ENCODE assay signal across 12 mouse cellular contexts in genomic region chr15:102716132-102716531, GRCm38 (mm10). TPM values are rescaled to one million over a fixed set of nuclear protein-coding genes. Genes with fewer than 3 reads are reported as not detected.
A peak's percentile ranks its signal among the peaks of the same experiment; 100 is the strongest.
DNase-seq lines count a peak whose midpoint lies in the region; ATAC-seq and TF ChIP-seq lines count a peak whose summit lies in the region.
"Had no signal": no experiment of that assay in that cellular context is flagged by ENCODE, and none has a peak within 500 bp of the region (broad histone marks: within the 10 kb centered on the region; RNA-seq: fewer than 3 reads in every experiment).

No protein-coding gene starts in this region.

- H3K9me3 ChIP-seq in stomach, embryonic 14.5 days (ENCODE audit: control insufficient read depth, low read depth, low read length) = no peaks in the 10 kb centered on the region
- no peaks in the 10 kb centered on the region for H3K9me3 ChIP-seq in stomach, postnatal 0 days (ENCODE audit: control insufficient read depth, low read length)
- no peaks in the 10 kb centered on the region for H3K9me3 ChIP-seq in kidney, embryonic 16.5 days (ENCODE audit: low read length)
- no peaks in the 10 kb centered on the region for H3K9me3 ChIP-seq in neural tube, embryonic 15.5 days (replicated peaks)
- H3K9me3 ChIP-seq: midbrain, embryonic 13.5 days had no signal

- no peaks in the 10 kb centered on the region for H3K27me3 ChIP-seq in stomach, embryonic 14.5 days (ENCODE audit: control insufficient read depth, insufficient read depth, low read length)
- H3K27me3 ChIP-seq in stomach, postnatal 0 days (ENCODE audit: control insufficient read depth, insufficient read depth, low read length) = no peaks in the 10 kb centered on the region
- no peaks in the 10 kb centered on the region for H3K27me3 ChIP-seq in kidney, embryonic 16.5 days (ENCODE audit: insufficient read depth, low read length)
- H3K27me3 ChIP-seq in neural tube, embryonic 15.5 days (replicated peaks) = no peaks in the 10 kb centered on the region
- H3K27me3 ChIP-seq: midbrain, embryonic 13.5 days had no signal

- no peak for TF ChIP-seq EP300 in stomach, postnatal 0 days (optimal IDR thresholded peaks at IDR 0.05)

- peaks cover 3% of the 10 kb centered on the region; the same call in 1 of the 2 replicates for H3K4me1 ChIP-seq in stomach, embryonic 14.5 days (ENCODE audit: control insufficient read depth, insufficient read depth, low read length)
- H3K4me1 ChIP-seq in stomach, postnatal 0 days (replicated peaks; ENCODE audit: control insufficient read depth, insufficient read depth) = no peaks in the 10 kb centered on the region
- H3K4me1 ChIP-seq in kidney, embryonic 16.5 days (ENCODE audit: insufficient read depth, low read length) = peaks cover 10% of the 10 kb centered on the region
- peaks cover 9% of the 10 kb centered on the region for H3K4me1 ChIP-seq in neural tube, embryonic 15.5 days

- peaks cover 29% of the 10 kb centered on the region; the same call in 1 of the 2 replicates for H3K36me3 ChIP-seq in stomach, embryonic 14.5 days (ENCODE audit: control insufficient read depth, insufficient read depth, low read length)
- H3K36me3 ChIP-seq in stomach, postnatal 0 days (ENCODE audit: control insufficient read depth, insufficient read depth, low read length) = peaks cover 19% of the 10 kb centered on the region
- H3K36me3 ChIP-seq in kidney, embryonic 16.5 days (ENCODE audit: insufficient read depth, low read length) = peaks cover 40% of the 10 kb centered on the region; the same call in 1 of the 2 replicates
- peaks cover 59% of the 10 kb centered on the region for H3K36me3 ChIP-seq in neural tube, embryonic 15.5 days

- no peak overlapping the region for H3K27ac ChIP-seq in stomach, embryonic 14.5 days (ENCODE audit: low read length)
- no peak overlapping the region for H3K27ac ChIP-seq in stomach, postnatal 0 days (replicated peaks)
- H3K27ac ChIP-seq in kidney, embryonic 16.5 days (ENCODE audit: low read length) = no peak overlapping the region
- no peak overlapping the region for H3K27ac ChIP-seq in neural tube, embryonic 15.5 days (replicated peaks)
- H3K27ac ChIP-seq: heart, adult 2 months; midbrain, embryonic 13.5 days had no signal

- WGBS in stomach, embryonic 14.5 days = 39% methylated on average over 12 of the region's 12 CpGs
- 55% methylated on average over 12 of the region's 12 CpGs for WGBS in stomach, postnatal 0 days
- WGBS in kidney, embryonic 16.5 days = 47% methylated on average over 12 of the region's 12 CpGs
- WGBS in neural tube, embryonic 15.5 days = 62% methylated on average over 12 of the region's 12 CpGs

- no peak overlapping the region for H3K4me3 ChIP-seq in stomach, embryonic 14.5 days (ENCODE audit: low read depth, low read length)
- no peak overlapping the region for H3K4me3 ChIP-seq in stomach, postnatal 0 days (ENCODE audit: low read depth, low read length)
- H3K4me3 ChIP-seq in kidney, embryonic 16.5 days (ENCODE audit: low read length) = no peak overlapping the region
- H3K4me3 ChIP-seq in neural tube, embryonic 15.5 days (replicated peaks) = no peak overlapping the region
- H3K4me3 ChIP-seq: erythroblast, embryonic 14.5 days; heart, adult 2 months; midbrain, embryonic 13.5 days had no signal

- no peak overlapping the region for H3K4me2 ChIP-seq in stomach, embryonic 14.5 days (replicated peaks; ENCODE audit: low read depth, low read length)
- H3K4me2 ChIP-seq in stomach, postnatal 0 days (replicated peaks; ENCODE audit: low read depth) = no peak overlapping the region
- no peak overlapping the region for H3K4me2 ChIP-seq in kidney, embryonic 16.5 days (replicated peaks; ENCODE audit: low read depth, low read length)
- no peak overlapping the region for H3K4me2 ChIP-seq in neural tube, embryonic 15.5 days
- H3K4me2 ChIP-seq: liver, embryonic 11.5 days; midbrain, embryonic 13.5 days had no signal

- 0 out of 2 replicates have a peak, but pooled peaks have one; percentile 19 for ATAC-seq in stomach, embryonic 14.5 days (ENCODE audit: insufficient number of reproducible peaks, insufficient read depth, low FRiP score, low read depth)
- no peak for ATAC-seq in stomach, postnatal 0 days (ENCODE audit: low FRiP score, low TSS enrichment)
- ATAC-seq in kidney, embryonic 16.5 days (ENCODE audit: low FRiP score, low TSS enrichment) = peak; percentile 62; the same call in 1 of the 2 replicates
- ATAC-seq in neural tube, embryonic 15.5 days (ENCODE audit: low FRiP score) = no peak
- ATAC-seq: midbrain, embryonic 13.5 days had no signal

- no peak overlapping the region for H3K9ac ChIP-seq in stomach, embryonic 14.5 days (replicated peaks; ENCODE audit: low read depth, low read length)
- H3K9ac ChIP-seq in stomach, postnatal 0 days (ENCODE audit: low read length) = no peak overlapping the region
- no peak overlapping the region for H3K9ac ChIP-seq in kidney, embryonic 16.5 days (replicated peaks; ENCODE audit: low read length)
- no peak overlapping the region for H3K9ac ChIP-seq in neural tube, embryonic 15.5 days (replicated peaks)
- H3K9ac ChIP-seq: midbrain, embryonic 13.5 days had no signal

- DNase-seq in heart, adult 18-20 months = peak; percentile 51 to 53
- no peak for DNase-seq in heart, postnatal 25 days (ENCODE audit: low spot score)
- no peak for DNase-seq in stomach, postnatal 0 days (ENCODE audit: low spot score)
- no peak for DNase-seq in spleen, postnatal 10 days (ENCODE audit: low spot score in 2 of 2)
- no peak for DNase-seq in urinary bladder, postnatal 36 days (ENCODE audit: low spot score in 2 of 2)

- no peak for TF ChIP-seq CTCF in stomach, postnatal 0 days (IDR thresholded peaks at IDR 0.05; ENCODE audit: low read depth)

- intact Hi-C loops in heart, postnatal 25 days (cut with DNase I) = no loop called here

RNA-seq across cellular contexts. Expression of gene Calcoco1, which starts 5.8 kb away (rescaled TPM):
- 100 to 1,000 TPM; 105 to 119 TPM for total RNA-seq in heart, adult 18-20 months (2021)
- total RNA-seq in heart, postnatal 25 days (2021) = 100 to 1,000 TPM in 1 of 2 experiments, 10 to 100 TPM in 1; 93.5 to 106 TPM
- polyA plus RNA-seq in stomach, embryonic 14.5 days (2014; fragmentation: Nextera tagmentation; extraction: Ambion mirVana) = 31.9 and 34.4 TPM in 2 replicates
- polyA plus RNA-seq in stomach, postnatal 0 days (2015; fragmentation: Nextera tagmentation; extraction: Ambion mirVana) = 25.5 and 27.6 TPM in 2 replicates
- 60.4 and 63.2 TPM in 2 replicates for polyA plus RNA-seq in kidney, embryonic 16.5 days (2015; fragmentation: Nextera tagmentation; extraction: Ambion mirVana)
- polyA plus RNA-seq in neural tube, embryonic 15.5 days (2015; fragmentation: Nextera tagmentation; extraction: Ambion mirVana) = 28.3 and 41.6 TPM in 2 replicates

RNA-seq across cellular contexts. Expression of gene Atp5g2, which starts 44.0 kb away (rescaled TPM):
- 10 to 100 TPM; 28.4 to 50.6 TPM for total RNA-seq in heart, adult 18-20 months (2021)
- total RNA-seq in heart, postnatal 25 days (2021) = 10 to 100 TPM; 38.9 to 50.4 TPM
- polyA plus RNA-seq in stomach, embryonic 14.5 days (2014; fragmentation: Nextera tagmentation; extraction: Ambion mirVana) = 86.0 and 99.3 TPM in 2 replicates
- 66.6 and 71.4 TPM in 2 replicates for polyA plus RNA-seq in stomach, postnatal 0 days (2015; fragmentation: Nextera tagmentation; extraction: Ambion mirVana)
- polyA plus RNA-seq in kidney, embryonic 16.5 days (2015; fragmentation: Nextera tagmentation; extraction: Ambion mirVana) = 60.1 and 74.0 TPM in 2 replicates
- polyA plus RNA-seq in neural tube, embryonic 15.5 days (2015; fragmentation: Nextera tagmentation; extraction: Ambion mirVana) = 49.7 and 63.7 TPM in 2 replicates

Comparison
In these comparisons a context has a peak if more than half of its experiments do, and no peak if none do; other contexts are left out.
1. DNase-seq: peak in heart, adult 18-20 months (2 of 2); none in heart, postnatal 25 days (single experiment), stomach, postnatal 0 days (single experiment), spleen, postnatal 10 days (0 of 2) and urinary bladder, postnatal 36 days (0 of 2).
2. ATAC-seq: peak in stomach, embryonic 14.5 days (single experiment) and kidney, embryonic 16.5 days (single experiment); none in stomach, postnatal 0 days (single experiment) and neural tube, embryonic 15.5 days (single experiment).